In genomic region chr15:84052390-84052789, GRCm38 (mm10) we compare ENCODE assay signal across 27 mouse cellular contexts. TPM values are rescaled to one million over a fixed set of nuclear protein-coding genes. Genes with fewer than 3 reads are reported as not detected.
DNase-seq lines count a peak whose midpoint lies in the region; ATAC-seq lines count a peak whose summit lies in the region.
"Had no signal": no experiment of that assay in that cellular context is flagged by ENCODE, and none has a peak within 500 bp of the region (broad histone marks: within the 10 kb centered on the region; RNA-seq: fewer than 3 reads in every experiment).

No protein-coding gene starts in this region.

- peak overlapping the region; percentile 28; the same call in 1 of the 2 replicates for H3K27ac ChIP-seq in forebrain, embryonic 16.5 days (ENCODE audit: low read length)
- no peak overlapping the region for H3K27ac ChIP-seq in forebrain, embryonic 10.5 days
- H3K27ac ChIP-seq: embryonic facial prominence, embryonic 13.5 days; embryonic facial prominence, embryonic 15.5 days; forebrain, embryonic 13.5 days had no signal

- H3K36me3 ChIP-seq in forebrain, embryonic 16.5 days (ENCODE audit: control insufficient read depth, insufficient read depth) = no peaks in the 10 kb centered on the region
- no peaks in the 10 kb centered on the region for H3K36me3 ChIP-seq in forebrain, embryonic 10.5 days (replicated peaks)
- H3K36me3 ChIP-seq: embryonic facial prominence, embryonic 13.5 days; embryonic facial prominence, embryonic 15.5 days; G1E had no signal

- H3K27me3 ChIP-seq in forebrain, embryonic 16.5 days (replicated peaks; ENCODE audit: control insufficient read depth, insufficient read depth, low read length) = no peaks in the 10 kb centered on the region
- H3K27me3 ChIP-seq in forebrain, embryonic 10.5 days (ENCODE audit: poor library complexity, severe bottlenecking) = peaks cover 12% of the 10 kb centered on the region

- DNase-seq in forebrain, embryonic 10.5 days (ENCODE audit: extremely low spot score, low spot score) = no peak
- no peak for DNase-seq in frontal cortex, postnatal 36 days (ENCODE audit: low spot score in 2 of 2)
- DNase-seq in right cerebral cortex, postnatal 25 days = peak; percentile 26
- DNase-seq in right cerebral cortex, adult 2 months (ENCODE audit: low spot score in 2 of 2) = no peak
- DNase-seq in brain, adult 2 months (ENCODE audit: low read depth, low spot score) = peak; percentile 64
- no peak for DNase-seq in urinary bladder, postnatal 36 days (ENCODE audit: low spot score in 2 of 2)
- DNase-seq: adrenal gland, adult 8-10 months; adrenal gland, postnatal 14 days; adrenal gland, postnatal 36 days; B cell, adult 2 months; cerebellum, adult 11 months; cerebellum, adult 18-20 months; cerebellum, adult 8-10 months; cerebellum, adult 9-11 months; cerebellum, postnatal 14 days; cerebellum, postnatal 36 days; embryo, embryonic 11 days had no signal

- peaks cover 15% of the 10 kb centered on the region for H3K4me1 ChIP-seq in forebrain, embryonic 16.5 days (replicated peaks; ENCODE audit: control insufficient read depth, insufficient read depth, low read length)
- H3K4me1 ChIP-seq in forebrain, embryonic 10.5 days = peaks cover 18% of the 10 kb centered on the region
- H3K4me1 ChIP-seq: embryonic facial prominence, embryonic 13.5 days had no signal

- H3K9me3 ChIP-seq in forebrain, embryonic 16.5 days (ENCODE audit: control insufficient read depth, low read length) = no peaks in the 10 kb centered on the region
- no peaks in the 10 kb centered on the region for H3K9me3 ChIP-seq in forebrain, embryonic 10.5 days
- H3K9me3 ChIP-seq: embryonic facial prominence, embryonic 13.5 days; embryonic facial prominence, embryonic 15.5 days; forebrain, embryonic 13.5 days had no signal

- H3K4me3 ChIP-seq in forebrain, embryonic 16.5 days (replicated peaks; ENCODE audit: low read length) = no peak overlapping the region
- H3K4me3 ChIP-seq in forebrain, embryonic 10.5 days = no peak overlapping the region
- H3K4me3 ChIP-seq: embryonic facial prominence, embryonic 13.5 days; embryonic facial prominence, embryonic 15.5 days; erythroblast, embryonic 14.5 days; forebrain, embryonic 13.5 days had no signal

- no peak overlapping the region for H3K9ac ChIP-seq in forebrain, embryonic 16.5 days (replicated peaks; ENCODE audit: low read depth, low read length)
- H3K9ac ChIP-seq: embryonic facial prominence, embryonic 13.5 days; embryonic facial prominence, embryonic 15.5 days; forebrain, embryonic 13.5 days had no signal

- no peak overlapping the region for H3K4me2 ChIP-seq in forebrain, embryonic 16.5 days (ENCODE audit: low read length)
- H3K4me2 ChIP-seq: embryonic facial prominence, embryonic 13.5 days; embryonic facial prominence, embryonic 15.5 days; forebrain, embryonic 13.5 days had no signal

- WGBS in forebrain, embryonic 16.5 days = 82% methylated on average over 9 of the region's 9 CpGs
- 89% methylated on average over 9 of the region's 9 CpGs for WGBS in forebrain, embryonic 10.5 days

- no peak for ATAC-seq in forebrain, embryonic 16.5 days
- ATAC-seq in frontal cortex, adult (ENCODE audit: low TSS enrichment) = peak; percentile 50; the same call in 1 of the 2 replicates
- ATAC-seq: activated CD4-positive, CD25-positive, alpha-beta regulatory T cell, adult 4 months; CD4-positive, CD25-positive, alpha-beta regulatory T cell, adult 4 months; forebrain, embryonic 13.5 days; Patski had no signal

RNA-seq across cellular contexts. Expression of gene Efcab6, which starts 12.8 kb away (rescaled TPM):
- 2.8 and 3.7 TPM in 2 replicates for polyA plus RNA-seq in forebrain, embryonic 16.5 days (2015; fragmentation: Nextera tagmentation; extraction: Ambion mirVana)
- 0.19 and 0.23 TPM in 2 replicates for polyA plus RNA-seq in forebrain, embryonic 10.5 days (2016; fragmentation: Nextera tagmentation; extraction: Ambion mirVana)
- polyA plus RNA-seq: activated CD4-positive, CD25-positive, alpha-beta regulatory T cell, adult 4 months; CD4-positive, CD25-positive, alpha-beta regulatory T cell, adult 4 months; erythroblast, embryonic 14.5 days; G1E; Patski had no signal

RNA-seq across cellular contexts. Expression of gene Sult4a1, which starts 53.2 kb away (rescaled TPM):
- 80.6 and 92.7 TPM in 2 replicates for polyA plus RNA-seq in forebrain, embryonic 16.5 days (2015; fragmentation: Nextera tagmentation; extraction: Ambion mirVana)
- 9.3 and 10.6 TPM in 2 replicates for polyA plus RNA-seq in forebrain, embryonic 10.5 days (2016; fragmentation: Nextera tagmentation; extraction: Ambion mirVana)
- polyA plus RNA-seq: activated CD4-positive, CD25-positive, alpha-beta regulatory T cell, adult 4 months; CD4-positive, CD25-positive, alpha-beta regulatory T cell, adult 4 months; erythroblast, embryonic 14.5 days; G1E had no signal

Comparison
In these comparisons a context has a peak if more than half of its experiments do, and no peak if none do; other contexts are left out.
1. DNase-seq: peak in right cerebral cortex, postnatal 25 days (single experiment) and brain, adult 2 months (single experiment); none in forebrain, embryonic 10.5 days (single experiment), frontal cortex, postnatal 36 days (0 of 2), right cerebral cortex, adult 2 months (0 of 2) and urinary bladder, postnatal 36 days (0 of 2).